Mouse (Mus musculus): ENCODE results near the gene Pigt.

The Pigt gene

DNA sequence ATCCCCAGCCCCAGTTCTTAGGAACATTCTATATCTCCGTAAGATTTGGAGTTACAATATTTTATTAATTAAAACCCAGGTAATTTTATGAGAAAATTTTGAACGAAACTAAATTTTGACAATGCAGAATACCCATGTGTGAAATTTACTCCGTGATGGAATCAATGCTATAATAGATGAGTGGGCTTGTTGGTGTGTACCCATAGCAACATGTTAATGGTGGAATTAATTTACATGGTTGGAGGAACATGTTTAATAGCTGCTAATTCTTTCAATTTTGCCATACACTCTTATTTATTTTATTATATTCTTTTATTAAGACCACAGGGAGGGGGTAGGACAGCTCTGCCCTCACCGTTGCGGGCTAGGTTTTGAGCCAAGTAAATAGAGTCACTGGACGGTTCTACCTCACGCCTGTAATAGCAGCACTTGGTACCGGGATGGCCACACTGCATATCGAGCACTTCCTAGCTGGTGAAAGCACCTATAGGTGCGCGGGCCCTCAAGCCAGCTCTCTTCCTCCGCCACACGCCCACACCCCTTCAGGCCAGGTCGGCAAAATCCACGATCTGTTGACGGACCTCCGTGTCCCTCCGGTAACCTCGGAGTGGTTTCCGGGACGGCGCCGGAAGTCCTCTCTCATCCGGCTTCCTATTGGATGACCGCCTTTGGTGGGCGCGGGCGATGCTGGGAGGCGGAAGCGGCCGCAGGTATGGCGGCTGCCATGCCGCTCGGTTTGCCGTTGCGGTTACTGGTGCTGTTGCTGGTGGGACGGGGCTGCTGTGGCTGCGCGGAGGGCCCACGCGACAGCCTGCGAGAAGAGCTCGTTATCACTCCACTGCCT lies at the start of gene Pigt:
Gene Pigt, plus strand, starts transcription at position 674 of the 844 bp plus-strand sequence.
- H3K36me3 ChIP-seq (ENCODE audit: insufficient read depth, low read length), result peaks cover 34% of the 10 kb centered on the region
- H3K27me3 ChIP-seq (ENCODE audit: insufficient read depth, low read length), result no peaks in the 10 kb centered on the region
- no peak for TF ChIP-seq NANOG (IDR thresholded peaks at IDR 0.05; ENCODE audit: borderline replicate concordance, low read length)
- TF ChIP-seq CTCF (conservative IDR thresholded peaks at IDR 0.05; ENCODE audit: low read length), result no peak
- TF ChIP-seq POU5F1 (IDR thresholded peaks at IDR 0.05; ENCODE audit: borderline replicate concordance, low read length), result no peak
- peaks cover 4% of the 10 kb centered on the region; the same call in 1 of the 2 replicates for H3K9me3 ChIP-seq (ENCODE audit: low read length)
- H3K4me1 ChIP-seq (replicated peaks; ENCODE audit: low read depth, low read length), result peaks cover 33% of the 10 kb centered on the region
- peak within 1 kb of the TSS; percentile 95 for H3K4me3 ChIP-seq (replicated peaks; ENCODE audit: low read length)

DNA sequence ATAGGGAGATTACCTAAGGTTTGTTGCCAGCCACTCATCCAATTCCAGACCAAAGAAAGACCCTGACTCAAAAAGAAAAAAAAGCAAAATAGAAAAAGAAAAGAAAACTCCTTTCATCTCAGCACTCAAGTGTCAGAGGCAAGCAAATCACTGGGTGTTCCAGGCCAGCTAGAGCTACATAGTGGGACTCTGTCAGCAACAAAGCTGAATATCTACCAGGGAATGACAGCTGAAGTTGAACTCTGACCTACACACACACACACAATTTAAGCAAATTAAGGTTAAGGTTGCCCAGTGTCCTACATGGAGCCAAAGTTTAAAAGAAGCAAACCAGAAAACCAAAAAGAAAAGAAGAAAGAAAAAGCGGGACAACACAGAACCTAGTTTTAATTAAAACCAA lies 49.2 kb upstream of the Pigt start:
- Histone ChIP-seq H3K9me3 (ENCODE audit: low read length) (0 out of 2 replicates have a peak, but pooled peaks cover 3% of the 10 kb centered on the region), H3K27me3 (ENCODE audit: insufficient read depth, low read length) (peaks cover 22% of the 10 kb centered on the region), H3K4me3 (replicated peaks; ENCODE audit: low read length) (no peak overlapping the region), H3K36me3 (ENCODE audit: insufficient read depth, low read length) (no peaks in the 10 kb centered on the region), H3K4me1 (replicated peaks; ENCODE audit: low read depth, low read length) (peaks cover 52% of the 10 kb centered on the region)
- TF ChIP-seq CTCF (conservative IDR thresholded peaks at IDR 0.05; ENCODE audit: low read length) (no peak), POU5F1 (IDR thresholded peaks at IDR 0.05; ENCODE audit: borderline replicate concordance, low read length) (no peak), NANOG (IDR thresholded peaks at IDR 0.05; ENCODE audit: borderline replicate concordance, low read length) (no peak)

- H3K4me1 ChIP-seq (replicated peaks; ENCODE audit: low read depth, low read length), result peaks cover 52% of the 10 kb centered on the region
- TF ChIP-seq POU5F1 (IDR thresholded peaks at IDR 0.05; ENCODE audit: borderline replicate concordance, low read length), result no peak
- no peak for TF ChIP-seq NANOG (IDR thresholded peaks at IDR 0.05; ENCODE audit: borderline replicate concordance, low read length)
- TF ChIP-seq CTCF (conservative IDR thresholded peaks at IDR 0.05; ENCODE audit: low read length), result no peak
- H3K4me3 ChIP-seq (replicated peaks; ENCODE audit: low read length), result no peak overlapping the region
- peaks cover 19% of the 10 kb centered on the region; the same call in 1 of the 2 replicates for H3K27me3 ChIP-seq (ENCODE audit: insufficient read depth, low read length)
- H3K36me3 ChIP-seq (ENCODE audit: insufficient read depth, low read length), result no peaks in the 10 kb centered on the region
- 0 out of 2 replicates have a peak, but pooled peaks cover 3% of the 10 kb centered on the region for H3K9me3 ChIP-seq (ENCODE audit: low read length)
Observed at GRCm38 (mm10) chr2:164448921-164449320, 48.4 kb upstream of the Pigt start.

GRCm38 (mm10) chr2:164449341-164450042 lies 47.8 kb upstream of the Pigt start:
- Histone ChIP-seq H3K4me3 (replicated peaks; ENCODE audit: low read length) (no peak overlapping the region), H3K27me3 (ENCODE audit: insufficient read depth, low read length) (peaks cover 14% of the 10 kb centered on the region; the same call in 1 of the 2 replicates), H3K9me3 (ENCODE audit: low read length) (0 out of 2 replicates have a peak, but pooled peaks cover 3% of the 10 kb centered on the region), H3K36me3 (ENCODE audit: insufficient read depth, low read length) (no peaks in the 10 kb centered on the region), H3K4me1 (replicated peaks; ENCODE audit: low read depth, low read length) (peaks cover 52% of the 10 kb centered on the region)
- TF ChIP-seq POU5F1 (IDR thresholded peaks at IDR 0.05; ENCODE audit: borderline replicate concordance, low read length), result no peak
- TF ChIP-seq CTCF (conservative IDR thresholded peaks at IDR 0.05; ENCODE audit: low read length), result no peak
- TF ChIP-seq NANOG (IDR thresholded peaks at IDR 0.05; ENCODE audit: borderline replicate concordance, low read length), result no peak

- Histone ChIP-seq H3K27me3 (ENCODE audit: insufficient read depth, low read length) (peaks cover 13% of the 10 kb centered on the region; the same call in 1 of the 2 replicates), H3K9me3 (ENCODE audit: low read length) (0 out of 2 replicates have a peak, but pooled peaks cover 3% of the 10 kb centered on the region), H3K36me3 (ENCODE audit: insufficient read depth, low read length) (no peaks in the 10 kb centered on the region), H3K4me1 (replicated peaks; ENCODE audit: low read depth, low read length) (peaks cover 66% of the 10 kb centered on the region), H3K4me3 (replicated peaks; ENCODE audit: low read length) (0 out of 2 replicates have a peak overlapping the region, but pooled peaks have one; percentile 10)
- TF ChIP-seq NANOG (IDR thresholded peaks at IDR 0.05; ENCODE audit: borderline replicate concordance, low read length) (peak; percentile 3; the same call in 1 of the 2 replicates), CTCF (conservative IDR thresholded peaks at IDR 0.05; ENCODE audit: low read length) (no peak)
Observed at GRCm38 (mm10) chr2:164452000-164452676, 45.2 kb upstream of the Pigt start.

DNA sequence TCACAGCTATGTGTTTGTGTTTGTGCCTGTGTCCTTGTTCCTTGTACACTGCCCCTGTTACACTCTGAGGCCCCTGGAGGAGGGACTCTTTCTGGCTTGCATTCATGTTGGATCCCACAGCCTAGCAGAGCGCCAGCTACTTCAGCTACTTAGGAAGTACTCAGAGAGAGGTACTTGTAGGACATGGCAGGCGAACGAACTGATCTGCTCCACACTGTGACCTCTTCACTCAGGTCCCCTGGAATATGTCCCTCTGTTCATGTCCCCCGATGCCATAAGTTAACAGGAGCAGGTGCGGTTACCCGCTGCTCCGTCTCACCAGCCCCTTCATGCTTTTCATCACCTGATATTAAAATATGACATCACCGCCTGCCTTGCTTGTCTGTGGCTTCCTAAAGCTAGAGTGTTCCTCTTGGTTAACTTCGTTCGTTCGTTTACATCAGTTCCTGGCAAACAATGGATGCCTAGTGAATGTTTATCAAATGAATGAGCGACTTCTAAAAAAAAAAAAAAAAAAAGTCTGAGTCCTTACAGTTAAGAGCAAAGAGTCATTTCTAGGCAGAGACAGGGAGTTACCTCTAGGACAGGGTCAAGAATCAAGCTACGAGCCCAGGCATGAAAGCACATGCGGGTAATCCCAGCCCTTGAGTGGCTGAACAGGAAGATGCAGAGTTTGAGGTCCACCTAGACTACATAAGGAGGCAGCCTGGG lies 44.1 kb upstream of the Pigt start:
- Histone ChIP-seq H3K4me1 (replicated peaks; ENCODE audit: low read depth, low read length) (peaks cover 74% of the 10 kb centered on the region), H3K9me3 (ENCODE audit: low read length) (0 out of 2 replicates have a peak, but pooled peaks cover 3% of the 10 kb centered on the region), H3K4me3 (replicated peaks; ENCODE audit: low read length) (no peak overlapping the region), H3K27me3 (ENCODE audit: insufficient read depth, low read length) (peaks cover 13% of the 10 kb centered on the region; the same call in 1 of the 2 replicates), H3K36me3 (ENCODE audit: insufficient read depth, low read length) (no peaks in the 10 kb centered on the region)
- TF ChIP-seq NANOG (IDR thresholded peaks at IDR 0.05; ENCODE audit: borderline replicate concordance, low read length) (no peak), CTCF (conservative IDR thresholded peaks at IDR 0.05; ENCODE audit: low read length) (no peak), POU5F1 (IDR thresholded peaks at IDR 0.05; ENCODE audit: borderline replicate concordance, low read length) (no peak)

DNA sequence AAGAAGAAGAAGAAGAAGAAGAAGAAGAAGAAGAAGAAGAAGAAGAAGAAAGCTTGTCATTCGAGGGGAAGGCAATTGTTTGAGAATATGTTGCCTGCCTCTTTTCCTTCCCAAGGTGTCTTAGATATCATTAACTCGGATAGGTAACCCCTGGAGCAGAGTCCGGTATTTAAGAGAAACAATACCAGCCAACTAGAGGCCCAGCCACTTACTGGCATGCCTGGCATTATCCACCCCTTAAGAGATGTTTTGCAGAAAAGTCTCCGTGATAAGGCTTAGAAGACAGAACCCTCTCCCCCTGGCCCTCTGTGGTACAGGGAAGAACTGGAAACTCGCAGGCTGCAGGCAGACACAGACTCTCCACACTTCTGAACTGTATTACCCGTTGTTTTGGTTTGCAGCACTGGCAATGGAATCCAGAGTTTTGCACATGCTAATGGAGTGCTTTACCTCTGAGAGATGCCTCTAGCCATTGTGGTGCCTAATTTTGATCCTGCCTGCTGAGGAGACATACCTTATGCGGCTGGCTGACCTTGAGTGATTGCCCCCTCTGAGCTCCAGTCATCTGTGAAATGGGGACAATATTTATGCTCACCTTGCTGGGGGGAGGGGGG lies 43.3 kb upstream of the Pigt start:
- H3K4me3 ChIP-seq (replicated peaks; ENCODE audit: low read length), result no peak overlapping the region
- peaks cover 10% of the 10 kb centered on the region; the same call in 1 of the 2 replicates for H3K27me3 ChIP-seq (ENCODE audit: insufficient read depth, low read length)
- no peaks in the 10 kb centered on the region for H3K36me3 ChIP-seq (ENCODE audit: insufficient read depth, low read length)
- peaks cover 81% of the 10 kb centered on the region for H3K4me1 ChIP-seq (replicated peaks; ENCODE audit: low read depth, low read length)
- TF ChIP-seq POU5F1 (IDR thresholded peaks at IDR 0.05; ENCODE audit: borderline replicate concordance, low read length), result no peak
- TF ChIP-seq NANOG (IDR thresholded peaks at IDR 0.05; ENCODE audit: borderline replicate concordance, low read length), result no peak
- no peak for TF ChIP-seq CTCF (conservative IDR thresholded peaks at IDR 0.05; ENCODE audit: low read length)
- H3K9me3 ChIP-seq (ENCODE audit: low read length), result 0 out of 2 replicates have a peak, but pooled peaks cover 3% of the 10 kb centered on the region

Data from E14TG2a.4 (cell line).